Mouse (Mus musculus) limb, embryonic 14.5 days (tissue): ENCODE results near the gene Card19. TPM values are rescaled to one million over a fixed set of nuclear protein-coding genes. Genes with fewer than 3 reads are reported as not detected.

Source experiments
- ATAC-seq: fragments of 200-750 bp; cut with Nextera tagmentation; 2 replicates; pipeline ENCODE4 v1.8.0; 2017; ENCODE audit warnings: low read depth, moderate number of reproducible peaks, moderate TSS enrichment; ENCODE audit not compliant: low FRiP score
- DNase-seq: peaks from one replicate; pipeline ENCODE4 v3.0.0-alpha.2; 2015; ENCODE audit warnings: low spot score
- H3K27ac ChIP-seq: fragments of 300-500 bp; sonication (generic); replicated peaks from 2 replicates; pipeline ENCODE4 v1.5.1; 2014; ENCODE audit warnings: low read depth, mild to moderate bottlenecking, low read length, moderate library complexity, mixed read lengths
- H3K27me3 ChIP-seq: fragments of 300-500 bp; sonication (generic); 2 replicates; pipeline ENCODE4 v1.6.1; 2014; ENCODE audit warnings: low read length, mixed read lengths; ENCODE audit not compliant: control insufficient read depth, insufficient read depth
- H3K36me3 ChIP-seq: fragments of 300-500 bp; sonication (generic); 2 replicates; pipeline ENCODE4 v1.6.1; 2014; ENCODE audit warnings: mild to moderate bottlenecking, low read length, moderate library complexity, mixed read lengths; ENCODE audit not compliant: control insufficient read depth, insufficient read depth
- H3K4me1 ChIP-seq: fragments of 300-500 bp; sonication (generic); 2 replicates; pipeline ENCODE4 v1.6.1; 2014; ENCODE audit warnings: antibody characterized with exemption, low read length, mixed read lengths; ENCODE audit not compliant: control insufficient read depth, insufficient read depth
- H3K4me2 ChIP-seq: fragments of 300-500 bp; sonication (generic); replicated peaks from 2 replicates; pipeline ENCODE4 v1.6.1; 2014; ENCODE audit warnings: low read depth, mild to moderate bottlenecking, low read length, moderate library complexity; ENCODE audit not compliant: severe bottlenecking
- H3K4me3 ChIP-seq: fragments of 300-500 bp; sonication (generic); replicated peaks from 2 replicates; pipeline ENCODE4 v1.5.1; 2014; ENCODE audit warnings: low read length
- H3K9ac ChIP-seq: fragments of 300-500 bp; sonication (generic); 2 replicates; pipeline ENCODE4 v1.6.1; 2014; ENCODE audit warnings: mild to moderate bottlenecking, low read depth, low read length, moderate library complexity; ENCODE audit not compliant: severe bottlenecking
- H3K9me3 ChIP-seq: fragments of 300-500 bp; sonication (generic); 2 replicates; pipeline ENCODE4 v1.6.1; 2016; ENCODE audit warnings: low read length; ENCODE audit not compliant: control insufficient read depth
- POLR2A ChIP-seq: fragments of 200-500 bp; IDR thresholded peaks from 2 replicates; pipeline ENCODE4 v1.8.0; 2012; ENCODE audit warnings: inconsistent platforms, mild to moderate bottlenecking, moderate library complexity, borderline replicate concordance; ENCODE audit not compliant: insufficient read depth, insufficient read length; ENCODE audit errors: extremely low read depth
- WGBS: fragments of 180-500 bp; shearing (Covaris S2); extraction: QIAGEN DNeasy Blood & Tissue Kit; methylation state at CpG from one replicate; pipeline ENCODE4 v1.1.7; 2014; 5-methylcytosine and 5-hydroxymethylcytosine counted together
- polyA plus RNA-seq, 2 experiments: library from polyadenylated mRNA; depleted of rRNA in 1 of 2; stranded (reverse) in 1 of 2; unstranded in 1 of 2; fragments of >200 nt; fragmentation: Nextera tagmentation in 1 of 2; extraction: Ambion mirVana in 1 of 2; gene quantifications; 2 replicates each; pipeline versions ENCODE4 v1.2.1 to v1.2.3; 2012 to 2014

Card19 gene
- polyA plus RNA-seq, 2 experiments, result 67.1 to 71.3 TPM

- Histone ChIP-seq H3K36me3 (no peaks in the 10 kb centered on the region), H3K4me2 (no peak overlapping the region), H3K9me3 (no peaks in the 10 kb centered on the region), H3K27ac (no peak overlapping the region), H3K4me1 (peaks cover 20% of the 10 kb centered on the region), H3K9ac (no peak overlapping the region), H3K4me3 (no peak overlapping the region), H3K27me3 (no peaks in the 10 kb centered on the region)
- 51% methylated on average over 3 of the region's 3 CpGs for WGBS
- no peak for ATAC-seq
- TF ChIP-seq POLR2A, result no peak
- no peak for DNase-seq
Measured at GRCm38 (mm10) chr13:49218651-49219050, 2.8 kb upstream of the Card19 start.

GRCm38 (mm10) chr13:49216808-49217561 is 1.1 kb upstream of the Card19 start:
- Histone ChIP-seq H3K36me3 (no peaks in the 10 kb centered on the region), H3K27me3 (no peaks in the 10 kb centered on the region), H3K4me1 (peaks cover 23% of the 10 kb centered on the region), H3K4me2 (peak overlapping the region; percentile 55), H3K4me3 (no peak overlapping the region), H3K27ac (peak overlapping the region; percentile 63), H3K9ac (no peak overlapping the region), H3K9me3 (no peaks in the 10 kb centered on the region)
- WGBS, result 38% methylated on average over 9 of the region's 9 CpGs
- DNase-seq, result no peak
- no peak for TF ChIP-seq POLR2A
- no peak for ATAC-seq

- no peak for TF ChIP-seq POLR2A
- Histone ChIP-seq H3K4me3 (peak overlapping the region; percentile 91), H3K4me1 (peaks cover 23% of the 10 kb centered on the region), H3K4me2 (peak overlapping the region; percentile 55), H3K27me3 (no peaks in the 10 kb centered on the region), H3K9me3 (no peaks in the 10 kb centered on the region), H3K36me3 (no peaks in the 10 kb centered on the region), H3K27ac (peak overlapping the region; percentile 67), H3K9ac (peak overlapping the region; percentile 85)
- WGBS, result under 1% methylated on average over 17 of the region's 17 CpGs
- no peak for DNase-seq
- peak; percentile 63 for ATAC-seq
Measured at GRCm38 (mm10) chr13:49216220-49216552, 349 bp upstream of the Card19 start.

GRCm38 (mm10) chr13:49215128-49215503 is 721 bp downstream of the Card19 start:
- Histone ChIP-seq H3K4me2 (peak overlapping the region; percentile 55), H3K27ac (no peak overlapping the region), H3K4me1 (peaks cover 23% of the 10 kb centered on the region), H3K27me3 (no peaks in the 10 kb centered on the region), H3K4me3 (peak overlapping the region; percentile 91), H3K9me3 (no peaks in the 10 kb centered on the region), H3K9ac (peak overlapping the region; percentile 85), H3K36me3 (no peaks in the 10 kb centered on the region)
- WGBS, result 9% methylated on average over 5 of the region's 5 CpGs
- ATAC-seq (no peak), DNase-seq (no peak)
- TF ChIP-seq POLR2A, result no peak

GRCm38 (mm10) chr13:49214454-49214853 is 1.4 kb downstream of the Card19 start:
- no peaks in the 10 kb centered on the region for H3K27me3 ChIP-seq
- H3K36me3 ChIP-seq, result no peaks in the 10 kb centered on the region
- H3K4me1 ChIP-seq, result peaks cover 23% of the 10 kb centered on the region
- H3K4me2 ChIP-seq, result peak overlapping the region; percentile 55
- H3K9ac ChIP-seq, result no peak overlapping the region
- WGBS, result 79% methylated on average over 3 of the region's 3 CpGs
- no peaks in the 10 kb centered on the region for H3K9me3 ChIP-seq
- no peak overlapping the region for H3K27ac ChIP-seq
- TF ChIP-seq POLR2A, result no peak
- DNase-seq (no peak), ATAC-seq (no peak)
- H3K4me3 ChIP-seq, result peak overlapping the region; percentile 91; the same call in 1 of the 2 replicates
